Mouse (Mus musculus) E14TG2a.4 (cell line): Measurements from ENCODE around the gene Gen1.

Source experiments
- CTCF ChIP-seq: conservative IDR thresholded peaks from 2 replicates; pipeline ENCODE4 v1.5.1; 2014; ENCODE audit warnings: low read length
- NANOG ChIP-seq: IDR thresholded peaks from 2 replicates; pipeline ENCODE4 v1.6.1; 2014; ENCODE audit warnings: borderline replicate concordance, low read length, mixed read lengths
- POU5F1 ChIP-seq: IDR thresholded peaks from 2 replicates; pipeline ENCODE4 v1.6.1; 2014; ENCODE audit warnings: low read length, borderline replicate concordance

DNA sequence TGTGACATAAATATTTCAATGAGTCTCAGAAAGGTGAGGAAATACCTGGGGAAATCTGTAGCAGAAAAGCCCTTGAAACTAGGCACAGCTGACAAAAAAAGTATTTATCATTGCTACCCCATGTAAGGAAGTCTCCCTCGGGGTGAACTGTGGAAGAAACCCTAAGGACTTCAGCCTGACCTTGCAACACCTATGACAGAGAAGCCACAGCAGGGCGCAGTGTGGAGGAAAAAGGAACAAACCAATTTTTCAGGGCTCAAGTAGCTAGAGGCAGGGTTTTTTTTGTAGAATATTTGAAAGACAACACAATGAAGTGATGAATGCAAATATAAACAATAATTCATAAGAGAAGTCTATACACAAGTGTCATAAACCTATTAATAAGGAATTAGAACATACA, 29.6 kb downstream of the Gen1 start:
- TF ChIP-seq CTCF (no peak), NANOG (no peak), POU5F1 (no peak)
